Mouse (Mus musculus): ENCODE results near the gene Timp4.
A peak's percentile ranks its signal among the peaks of the same experiment; 100 is the strongest.

The Timp4 gene

DNA sequence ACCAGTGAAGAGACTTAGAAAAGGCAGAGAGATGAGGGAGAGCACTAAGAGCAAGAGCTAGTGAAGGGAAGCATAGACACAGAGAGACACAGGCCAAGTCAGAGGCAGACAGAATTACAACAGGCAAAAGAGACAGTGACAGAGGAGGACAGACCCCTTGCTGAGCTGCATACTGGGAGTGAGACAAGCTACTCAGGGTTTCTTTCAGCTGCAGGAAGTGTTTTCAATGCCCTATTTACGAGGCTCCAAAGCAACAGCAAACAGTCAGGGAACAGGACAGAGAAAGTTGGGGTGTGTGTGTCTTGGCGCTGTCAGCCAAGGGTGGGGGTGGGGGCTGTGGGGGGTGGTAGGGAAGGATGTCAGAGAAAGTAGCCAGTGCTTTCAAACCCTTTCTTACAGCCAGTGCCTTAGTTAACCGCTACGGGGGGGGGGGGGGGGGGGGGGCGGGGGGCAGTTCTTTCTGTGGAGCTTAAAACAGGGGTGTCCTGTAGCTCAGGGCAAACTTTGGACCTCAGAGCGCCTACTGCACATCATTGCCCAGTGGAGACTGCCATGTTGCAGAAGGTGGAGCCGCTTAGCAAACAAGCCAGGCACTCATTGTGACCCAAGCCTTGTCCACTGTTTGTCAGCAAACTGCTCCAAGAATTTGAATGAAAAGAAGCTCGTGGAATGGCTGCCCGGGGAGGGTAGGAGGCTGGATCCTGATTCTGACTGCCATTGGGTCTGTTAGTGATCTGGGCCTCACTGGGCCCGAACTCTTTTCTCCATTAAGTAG is at the start of gene Timp4:
Gene Timp4 (minus strand): TSS at position 107 of the 775 bp plus-strand sequence.
- no peak for DNase-seq

DNA sequence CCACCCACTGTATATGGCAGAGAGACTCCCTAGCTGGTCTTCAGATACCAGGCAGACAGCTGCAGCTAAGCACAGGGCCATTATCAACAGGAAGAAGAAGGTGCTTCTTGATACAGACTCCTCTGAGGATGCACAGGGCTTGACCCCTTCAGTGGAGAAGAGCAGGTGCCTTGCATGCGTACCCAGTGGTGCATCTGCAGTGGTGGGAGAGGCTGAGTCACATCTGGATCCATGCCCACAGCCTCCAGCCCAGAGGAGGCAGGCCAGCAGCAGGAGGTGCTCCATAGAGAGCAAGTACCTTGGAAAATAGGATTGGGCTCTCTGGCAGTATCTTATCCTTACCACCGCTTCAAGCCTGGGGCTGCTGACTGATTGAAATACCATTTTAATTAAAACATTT is 41.9 kb upstream of the Timp4 start:
- DNase-seq = no peak

DNA sequence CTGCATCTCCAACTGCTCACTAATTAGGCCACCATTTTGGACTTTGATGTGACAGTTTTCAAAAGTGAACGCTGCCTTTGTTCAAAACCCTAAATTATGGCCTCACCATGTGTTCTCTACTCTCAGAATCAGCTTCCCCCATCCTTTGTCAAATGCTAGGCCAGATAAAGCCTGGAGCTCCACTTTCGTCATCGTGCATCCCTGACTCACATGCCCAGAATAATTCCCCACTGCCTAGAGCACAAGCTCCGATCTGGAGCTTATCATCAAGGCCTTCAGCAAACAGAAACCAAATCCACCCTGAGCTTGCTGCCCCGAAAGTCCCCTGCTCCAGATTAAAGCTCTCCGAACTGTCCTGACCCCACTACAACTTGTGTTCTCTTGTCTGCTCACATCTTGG is 40.6 kb upstream of the Timp4 start:
- DNase-seq = no peak

DNA sequence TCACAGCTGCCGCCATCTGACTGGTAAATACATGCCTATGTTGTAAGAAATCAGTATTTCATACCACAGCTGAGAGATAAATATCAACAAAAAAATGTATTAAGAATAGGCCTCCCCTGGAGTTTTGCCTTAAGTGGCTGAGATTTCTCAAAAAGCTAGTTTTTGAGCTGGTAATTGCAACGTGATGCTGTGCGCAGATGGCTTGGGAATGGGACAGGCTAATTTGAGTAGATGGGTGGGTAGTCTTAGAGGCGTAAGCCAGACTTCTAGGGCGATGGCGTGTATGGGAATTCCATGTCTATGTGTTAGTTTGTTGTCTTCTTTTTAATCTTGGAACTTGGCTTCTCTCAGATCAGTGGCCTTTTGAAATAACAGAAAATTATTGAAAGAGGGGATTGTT is 39.8 kb upstream of the Timp4 start:
- no peak for DNase-seq

DNA sequence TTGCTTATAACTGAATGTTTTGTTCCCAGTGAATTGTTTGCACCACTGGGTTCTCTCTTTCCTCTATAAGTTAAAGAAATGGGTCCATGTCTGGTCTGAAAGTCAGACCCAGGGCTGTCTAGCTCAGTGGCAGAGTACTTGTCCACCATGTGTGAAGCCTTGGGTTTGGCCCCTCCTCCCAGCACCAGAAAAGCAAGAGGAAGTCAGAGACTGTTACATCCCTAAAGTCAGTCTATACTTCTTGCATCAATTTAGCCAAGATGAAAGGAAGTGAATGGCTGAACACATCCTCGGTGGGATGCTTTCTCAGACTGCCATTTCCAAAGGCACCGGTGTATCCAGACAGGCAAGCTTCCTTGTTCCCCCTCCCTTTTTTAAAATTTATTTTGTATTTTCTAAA is 39.1 kb upstream of the Timp4 start:
- DNase-seq = no peak

DNA sequence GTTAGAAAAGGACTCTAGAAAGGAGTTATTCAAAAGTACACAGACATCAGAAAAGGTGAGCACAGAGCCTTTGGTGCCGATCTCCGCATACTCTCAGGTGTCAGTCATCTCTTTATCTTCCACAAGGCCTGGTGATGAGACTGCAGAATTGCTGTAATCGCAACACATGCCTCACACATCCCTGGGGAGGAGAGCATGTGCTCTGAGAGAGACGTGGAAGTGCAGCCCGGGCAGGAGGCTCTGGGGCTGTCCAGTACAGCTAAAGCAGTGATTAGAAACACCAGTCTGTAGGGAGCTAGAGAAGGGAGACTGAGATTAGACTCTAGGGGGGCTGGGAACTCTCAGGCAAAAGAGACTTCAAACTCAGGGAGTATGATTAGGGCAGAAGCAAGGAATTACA is 38.6 kb upstream of the Timp4 start:
- no peak for DNase-seq

DNA sequence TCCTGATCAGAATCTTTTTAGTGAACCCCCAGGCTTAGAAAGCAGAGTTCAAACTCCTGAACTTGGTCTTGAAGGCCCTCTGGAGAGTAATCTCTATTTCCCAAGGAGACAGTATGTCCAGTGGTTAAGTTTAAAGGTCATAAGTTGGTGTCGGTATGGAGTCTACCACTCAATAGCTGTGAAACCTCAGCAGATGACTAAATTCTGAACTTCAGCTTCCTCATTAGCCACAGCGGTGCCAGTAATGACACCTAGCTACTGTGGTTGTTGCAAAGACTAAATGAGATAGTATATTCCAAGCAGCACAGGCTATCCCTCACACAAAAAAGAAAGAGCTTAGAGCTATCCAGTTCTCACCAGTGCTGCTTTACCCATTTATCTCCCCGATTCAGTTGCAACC is 36.2 kb upstream of the Timp4 start:
- no peak for DNase-seq

DNA sequence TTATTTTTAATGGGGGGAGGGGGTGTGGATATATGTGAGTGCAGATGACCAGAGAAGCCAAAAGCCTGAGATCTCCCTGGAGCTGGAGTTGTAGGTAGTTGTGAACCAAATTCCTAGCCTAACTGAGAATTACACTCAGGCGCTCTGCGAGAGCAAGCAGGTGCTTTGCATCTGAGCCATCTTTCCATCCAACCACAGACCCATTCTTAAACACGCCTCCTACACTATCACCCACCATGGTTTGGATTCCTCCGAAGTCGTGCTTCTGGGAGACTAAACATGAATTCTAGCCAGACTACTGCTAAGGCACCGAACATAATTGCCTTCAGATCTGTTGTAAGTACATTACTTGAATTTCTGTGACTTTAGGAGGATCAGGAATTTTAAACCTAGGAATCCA is 34.4 kb upstream of the Timp4 start:
- no peak for DNase-seq

DNA sequence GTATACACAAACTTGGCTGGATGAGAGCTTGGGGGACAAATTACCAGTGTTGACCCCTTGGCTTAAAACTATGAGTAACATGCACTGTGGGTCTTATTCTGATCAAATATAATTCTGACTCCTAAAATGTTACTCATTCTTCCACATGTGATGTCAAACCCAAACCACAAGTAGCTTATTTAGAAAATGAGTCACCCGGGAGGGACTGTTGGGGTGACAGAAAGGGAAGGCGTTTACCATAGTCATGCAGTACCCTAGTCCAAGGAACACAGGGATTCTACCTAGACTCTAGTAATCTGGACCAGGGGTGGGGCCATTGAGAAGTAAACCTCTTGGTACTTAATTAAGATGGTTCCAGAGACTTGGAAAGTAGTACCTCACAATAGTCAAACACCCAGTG is 32.1 kb upstream of the Timp4 start:
- no peak for DNase-seq

DNA sequence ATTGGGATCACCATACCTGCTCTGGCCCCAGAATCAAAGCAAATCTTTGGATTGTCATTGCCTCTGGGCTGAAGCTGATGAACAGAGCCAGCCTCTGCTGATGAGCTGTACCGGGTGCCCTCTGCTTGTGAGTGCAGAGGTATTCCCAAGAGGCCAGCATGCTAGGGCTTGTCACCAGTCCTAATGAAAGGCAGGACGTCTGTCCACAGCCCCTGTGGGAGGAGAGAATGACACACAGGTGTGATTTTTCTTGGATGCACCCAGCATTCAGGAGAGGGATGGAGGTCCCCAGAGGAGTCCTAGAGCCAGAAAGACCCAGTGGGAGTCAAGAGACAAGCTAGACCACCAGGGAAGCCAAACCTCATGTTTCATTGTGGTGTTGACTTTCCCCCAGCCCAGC is 27.6 kb upstream of the Timp4 start:
- DNase-seq = no peak

DNA sequence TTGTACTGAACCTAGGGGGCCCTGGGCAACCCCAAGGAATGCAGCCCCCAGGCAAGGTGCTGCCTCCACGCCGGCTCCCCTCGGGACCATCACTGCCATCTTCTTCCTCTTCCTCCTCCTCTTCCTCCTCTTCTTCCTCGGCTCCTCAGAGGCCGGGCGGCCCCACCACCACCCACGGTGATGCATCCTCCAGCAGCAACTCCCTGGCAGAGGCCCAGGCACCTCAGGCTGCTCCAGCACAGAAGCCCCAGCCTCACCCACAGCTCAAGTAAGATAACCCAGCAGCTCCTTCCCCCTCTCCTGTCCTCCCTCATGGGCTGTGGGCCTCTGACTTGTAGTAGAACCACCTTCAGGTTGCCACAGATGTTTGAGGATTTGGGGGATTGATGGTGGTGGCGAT is 26.1 kb upstream of the Timp4 start:
- no peak for DNase-seq

DNA sequence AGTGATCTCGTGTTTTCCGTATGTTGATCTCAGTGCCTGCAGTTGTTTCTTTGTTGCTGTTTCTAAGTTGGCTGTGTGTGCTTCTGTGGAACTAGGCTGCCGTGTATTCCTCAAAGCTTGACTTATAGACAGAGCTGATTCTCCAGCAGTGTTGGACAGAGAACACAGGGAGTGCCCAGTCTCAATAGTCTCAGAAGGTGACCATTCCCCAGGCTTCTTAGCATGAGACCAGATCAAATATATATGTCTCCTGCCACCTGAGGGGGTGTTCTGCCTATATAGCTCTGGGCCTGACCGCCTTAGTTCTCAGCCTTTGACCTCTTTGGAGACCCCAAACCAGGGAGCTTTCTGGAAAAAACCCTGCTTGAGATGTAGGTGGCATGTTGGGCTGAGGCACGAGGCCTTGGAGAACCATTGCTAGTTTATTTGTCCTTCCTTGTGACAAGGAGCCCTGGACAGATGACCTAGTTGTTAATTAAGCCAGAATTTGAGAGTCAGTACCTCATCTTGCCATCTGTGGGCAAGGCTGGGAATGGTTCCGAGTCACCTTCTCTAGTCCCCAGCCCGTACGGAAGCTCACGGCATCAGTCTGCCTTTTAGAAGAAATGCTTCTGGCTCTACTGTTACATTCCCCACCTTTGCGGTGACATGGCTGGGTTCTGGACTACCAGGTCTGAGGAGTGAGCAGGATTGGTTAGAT is 23.3 kb upstream of the Timp4 start:
- DNase-seq = no peak

DNA sequence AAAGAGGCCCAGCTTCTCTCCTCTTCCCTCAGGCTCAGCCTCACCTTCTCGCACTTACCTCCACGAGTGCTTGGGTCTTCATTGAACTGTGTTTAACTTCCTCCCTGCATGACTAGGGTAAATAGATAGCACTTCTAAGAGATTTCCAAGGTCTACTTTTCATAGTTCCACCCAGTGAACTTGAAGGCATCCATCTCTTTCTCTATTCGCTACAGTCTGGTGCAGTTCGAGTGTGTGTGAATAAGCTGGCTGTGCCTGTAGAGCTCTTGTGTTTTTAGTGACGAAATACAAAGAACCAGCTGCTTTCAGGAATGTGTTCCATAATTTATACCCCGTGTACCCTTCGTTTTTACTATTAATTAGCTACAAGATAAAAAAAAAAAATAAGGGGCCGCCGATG is 22.7 kb upstream of the Timp4 start:
- no peak for DNase-seq

DNA sequence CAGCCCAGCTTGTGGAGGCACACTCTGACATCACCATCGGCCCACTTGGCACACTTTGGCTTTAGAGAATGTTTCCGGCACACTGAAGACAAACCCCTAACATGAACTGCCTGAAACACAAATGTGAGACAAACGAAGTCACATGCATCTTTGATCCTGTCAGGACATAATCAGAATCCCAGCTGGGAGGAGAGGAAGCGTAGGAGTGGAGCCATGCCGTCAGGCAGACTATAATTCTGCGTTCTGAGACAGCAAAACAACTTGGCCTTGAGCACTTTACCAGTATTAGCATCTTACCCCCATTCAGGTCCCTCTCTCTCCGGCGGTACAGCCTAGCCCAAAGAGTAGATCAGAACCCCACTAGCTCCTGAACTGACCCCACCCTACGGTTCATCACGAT is 21.3 kb upstream of the Timp4 start:
- DNase-seq = no peak

DNA sequence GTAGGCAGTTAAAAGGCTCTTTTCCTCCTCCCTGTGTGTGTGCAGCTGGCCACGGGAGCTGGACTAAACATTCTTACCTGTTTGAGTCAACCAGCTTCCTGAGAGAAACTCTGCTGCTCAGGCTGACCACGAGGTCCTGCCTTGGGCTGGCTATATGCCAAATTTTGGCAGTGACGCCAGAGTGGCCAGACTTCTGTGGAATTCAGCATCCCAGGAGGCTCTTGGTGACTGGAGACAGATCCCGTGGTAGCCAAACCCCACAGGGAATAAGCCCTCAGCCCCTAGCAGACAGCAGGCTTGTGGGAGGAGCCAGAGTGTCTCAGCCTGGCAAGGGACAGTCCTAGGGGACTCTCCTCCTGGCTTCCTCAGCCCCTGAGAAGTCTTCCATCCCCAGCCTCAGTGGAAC is 19.9 kb upstream of the Timp4 start:
- DNase-seq = peak; percentile 54 to 73

DNA sequence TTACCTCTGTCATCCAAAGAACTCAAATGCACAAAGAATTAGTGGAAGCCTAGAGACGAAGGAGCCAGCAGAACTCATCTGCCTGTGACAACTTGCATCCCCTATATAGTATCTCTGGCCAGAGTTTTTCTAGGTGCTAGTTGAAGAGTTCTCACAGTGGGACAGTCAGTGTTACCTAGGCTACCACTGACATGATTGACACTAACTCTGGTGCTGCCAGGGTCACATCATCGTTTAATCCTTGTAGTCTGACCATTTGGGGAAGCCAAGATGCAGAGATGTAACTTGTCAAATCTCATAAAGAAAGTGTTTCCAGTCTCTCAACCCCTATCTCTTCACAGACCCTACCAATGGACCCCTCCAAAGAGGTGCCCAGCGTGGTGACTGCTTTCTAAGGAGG is 19.3 kb upstream of the Timp4 start:
- DNase-seq = no peak

DNA sequence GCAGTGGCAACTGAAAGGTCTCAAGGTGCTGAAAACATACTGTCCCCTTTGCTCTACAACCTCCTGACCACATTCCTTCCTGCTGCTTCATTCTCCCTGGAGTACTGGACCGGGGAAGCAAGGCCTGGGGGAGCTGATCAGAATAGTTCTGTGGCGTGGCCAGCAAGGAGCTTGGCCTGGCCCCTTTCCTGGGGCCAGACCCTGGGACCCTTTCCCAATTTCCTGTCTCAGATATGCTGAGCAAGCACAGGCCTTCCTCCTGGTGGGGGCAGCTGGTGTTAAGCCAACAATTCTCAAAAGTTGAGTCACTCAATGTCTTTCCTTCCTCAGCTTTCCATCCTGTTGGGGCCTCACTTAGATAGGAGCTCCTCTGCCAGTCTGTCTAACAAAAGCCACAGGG is 18.1 kb upstream of the Timp4 start:
- no peak for DNase-seq

DNA sequence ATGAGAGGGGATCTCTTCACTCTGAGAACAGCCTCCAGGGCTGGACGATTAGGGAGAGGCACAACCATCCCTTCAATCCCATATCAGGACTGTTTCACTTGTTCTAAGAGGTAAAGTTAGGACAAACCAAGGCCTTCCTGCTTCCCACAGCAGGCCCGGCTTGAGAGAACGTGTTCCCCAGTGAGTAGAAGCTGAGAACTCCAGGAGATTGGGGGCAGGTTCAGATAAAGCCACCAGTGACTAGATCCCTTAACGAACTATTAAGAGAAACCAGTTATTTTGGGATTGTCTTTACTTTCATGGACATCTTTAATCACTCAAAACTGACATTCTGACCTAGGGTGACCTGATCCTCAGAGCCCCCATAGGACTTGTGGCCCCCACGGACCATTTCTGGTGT is 17.6 kb upstream of the Timp4 start:
- DNase-seq = no peak

DNA sequence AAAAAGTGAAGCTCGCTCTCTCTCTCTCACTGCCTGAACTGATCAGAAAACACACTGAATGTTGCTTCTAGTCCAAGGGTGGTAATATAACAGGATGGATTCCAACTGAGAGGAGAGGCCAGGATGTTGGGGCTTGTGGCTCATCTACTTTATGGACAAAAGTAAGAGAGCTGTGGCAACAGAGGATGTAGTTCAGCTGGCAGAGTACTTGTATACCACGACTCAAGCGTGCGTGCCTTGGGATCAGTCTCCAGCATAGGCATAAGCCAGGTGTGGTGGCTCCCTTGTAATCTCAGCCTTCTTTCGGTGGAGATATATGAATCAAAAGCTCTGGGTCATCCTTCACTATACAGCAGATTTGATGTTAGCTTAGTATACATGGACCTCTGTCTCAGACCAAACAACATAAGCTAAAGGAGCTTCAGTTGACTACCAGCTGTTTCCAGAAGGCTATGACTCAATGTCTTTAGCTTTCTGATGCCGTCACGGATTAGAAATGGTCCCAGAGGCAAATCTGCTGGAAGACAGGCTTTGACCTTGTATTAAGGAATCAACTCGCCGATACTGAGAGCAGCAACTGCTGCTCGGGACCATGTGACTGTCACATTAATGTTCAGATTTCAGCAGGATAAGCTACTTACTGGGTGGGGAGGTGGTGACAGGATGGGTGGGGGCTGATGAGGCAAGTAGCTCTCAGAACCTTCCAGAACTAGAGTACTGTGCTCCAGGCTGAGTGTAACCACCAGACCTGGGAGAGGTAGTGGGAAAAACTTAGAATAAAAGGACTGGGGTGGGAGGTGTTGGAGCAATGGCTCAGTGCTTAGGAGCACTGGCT is 16.8 kb upstream of the Timp4 start:
- DNase-seq = no peak

DNA sequence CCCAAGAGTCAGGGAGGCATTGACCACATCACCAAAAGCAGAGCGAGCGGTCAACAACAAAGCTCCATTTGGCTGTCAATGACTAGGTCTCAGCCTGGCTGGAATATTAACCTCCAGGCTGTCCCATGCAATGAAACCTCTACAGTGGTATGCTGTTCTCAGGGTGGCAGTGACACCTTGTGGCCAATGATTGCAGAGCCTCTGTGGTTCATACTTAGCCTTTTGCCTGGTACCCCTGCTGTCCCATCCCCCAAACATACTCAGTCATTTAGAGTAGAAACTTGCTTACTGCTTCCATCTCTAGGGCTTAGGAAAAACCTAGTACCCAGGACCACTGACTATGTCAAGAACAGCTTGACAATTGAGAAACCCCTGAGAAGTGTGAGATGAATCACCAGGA is 15.9 kb upstream of the Timp4 start:
- DNase-seq = peak; percentile 73 to 89

DNA sequence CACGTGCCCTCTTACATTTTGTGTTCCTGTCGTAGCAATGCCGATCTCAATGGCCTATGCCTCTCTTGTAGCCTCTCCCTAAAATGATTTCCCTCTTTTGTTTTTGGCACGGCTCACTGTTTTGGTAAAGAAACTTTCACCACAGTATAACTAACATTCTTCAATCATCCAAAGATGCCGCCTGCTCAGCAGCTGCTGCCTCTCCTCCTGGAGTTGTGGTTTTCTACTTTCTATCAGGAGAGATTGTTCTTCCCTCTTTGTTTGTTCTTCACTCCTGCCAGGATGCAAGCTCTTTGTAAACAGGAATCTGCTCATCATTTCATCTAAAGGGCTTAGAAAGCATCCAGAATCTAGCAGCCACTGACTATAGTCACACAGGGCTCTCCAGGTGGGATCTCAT is 14.8 kb upstream of the Timp4 start:
- no peak for DNase-seq

DNA sequence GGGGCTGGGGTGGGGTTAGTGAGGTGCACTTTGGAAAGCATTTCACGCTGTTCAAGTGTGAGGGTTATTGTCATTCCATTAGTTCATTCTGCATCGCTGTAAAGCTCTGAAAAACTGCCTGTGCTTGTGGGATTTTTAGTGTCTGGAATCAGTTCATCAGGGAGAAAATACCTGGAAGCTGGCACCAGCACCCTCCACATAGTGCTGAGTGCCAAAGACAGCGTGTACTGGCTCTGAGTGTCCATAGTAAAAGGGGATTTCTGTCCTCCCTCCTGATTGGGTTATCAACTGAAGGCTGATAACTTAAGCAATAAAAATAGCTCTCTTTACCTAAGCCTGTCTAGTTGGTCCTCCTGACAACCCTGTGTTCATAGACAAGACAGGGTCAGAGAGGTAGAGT is 8.5 kb upstream of the Timp4 start:
- DNase-seq = no peak

DNA sequence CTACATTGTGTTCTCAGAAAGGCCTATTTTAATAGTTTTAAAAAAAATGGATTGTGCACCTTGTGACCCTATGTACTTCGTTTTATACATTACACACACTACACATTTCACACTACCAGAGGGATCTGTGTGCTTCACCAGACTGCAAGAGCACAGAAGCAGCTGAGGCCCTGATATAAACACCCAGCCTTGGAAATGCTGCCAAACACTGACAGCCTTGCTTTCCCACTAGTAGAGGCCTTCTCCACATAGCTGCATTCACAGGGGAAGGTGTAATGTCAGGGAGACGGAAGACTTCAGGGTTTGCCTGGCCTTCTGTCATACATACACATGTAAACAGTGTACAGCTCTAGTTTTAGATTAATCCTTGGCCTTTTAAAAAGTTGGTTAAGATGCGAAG is 3.2 kb upstream of the Timp4 start:
- no peak for DNase-seq

DNA sequence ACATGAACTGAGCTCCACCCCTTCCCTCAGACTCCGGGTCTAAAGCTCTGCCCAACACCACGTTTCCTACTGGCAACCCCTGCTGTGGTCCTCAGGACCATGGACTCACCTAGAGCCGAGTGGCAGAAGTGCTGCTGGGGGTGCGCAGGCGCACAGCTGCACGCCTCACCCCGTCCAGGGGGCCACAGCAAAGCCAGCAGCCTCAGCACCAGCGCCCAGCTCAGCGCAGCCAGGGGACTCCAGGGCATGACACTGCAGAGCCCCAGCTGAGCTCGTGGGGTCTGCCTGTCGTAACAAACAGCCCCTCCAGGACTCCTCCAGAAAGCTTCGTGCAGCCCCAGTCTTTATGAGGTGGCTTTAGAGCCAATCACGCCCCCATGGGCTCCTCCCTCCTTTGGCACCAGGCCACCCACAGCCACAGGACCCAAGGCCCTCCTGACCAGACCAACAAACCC is 447 bp downstream of the Timp4 start:
- peak in 1 of 2 experiments; percentile 12 for DNase-seq
